In genomic region chr7:19686927-19687583, GRCm38 (mm10) we compare ENCODE assay signal across 23 mouse cellular contexts. TPM values are rescaled to one million over a fixed set of nuclear protein-coding genes. Genes with fewer than 3 reads are reported as not detected.
DNase-seq lines count a peak whose midpoint lies in the region; ATAC-seq and TF ChIP-seq lines count a peak whose summit lies in the region.
"Not testable (repeated sequence)": the region's sequence is repeated elsewhere in the genome, so short reads cannot be mapped to it uniquely, and the experiment has no call there.
"Had no signal": no experiment of that assay in that cellular context is flagged by ENCODE, and none has a peak within 500 bp of the region (broad histone marks: within the 10 kb centered on the region; RNA-seq: fewer than 3 reads in every experiment).

No protein-coding gene starts in this region.

- peak; percentile 5; the same call in 1 of the 2 replicates for TF ChIP-seq CTCF in kidney, postnatal 0 days (IDR thresholded peaks at IDR 0.05; ENCODE audit: low read depth)
- peak; percentile 21; the same call in 1 of the 2 replicates for TF ChIP-seq CTCF in liver, postnatal 0 days (IDR thresholded peaks at IDR 0.05; ENCODE audit: low read depth)

- H3K27ac ChIP-seq in embryonic facial prominence, embryonic 12.5 days; kidney, postnatal 0 days: not testable (repeated sequence)
- peak overlapping the region; percentile 36; the same call in 1 of the 2 replicates for H3K27ac ChIP-seq in heart, embryonic 10.5 days
- peak overlapping the region; percentile 22 for H3K27ac ChIP-seq in liver, embryonic 12.5 days
- peak overlapping the region; percentile 98 for H3K27ac ChIP-seq in liver, postnatal 0 days (ENCODE audit: low read depth)

- H3K4me1 ChIP-seq in embryonic facial prominence, embryonic 12.5 days; kidney, postnatal 0 days (replicated peaks; ENCODE audit: insufficient read depth, low read length): not testable (repeated sequence)
- peaks cover 19% of the 10 kb centered on the region for H3K4me1 ChIP-seq in heart, embryonic 10.5 days
- H3K4me1 ChIP-seq in liver, embryonic 12.5 days, result peaks cover 46% of the 10 kb centered on the region
- H3K4me1 ChIP-seq in liver, postnatal 0 days (ENCODE audit: insufficient read depth), result peaks cover 35% of the 10 kb centered on the region

- not testable (repeated sequence) for H3K4me3 ChIP-seq in embryonic facial prominence, embryonic 12.5 days; heart, embryonic 10.5 days; kidney, postnatal 0 days (replicated peaks; ENCODE audit: low read depth, low read length); liver, embryonic 12.5 days; liver, postnatal 0 days (ENCODE audit: low read depth, low read length)

- TF ChIP-seq EP300 in liver, postnatal 0 days (IDR thresholded peaks at IDR 0.05; ENCODE audit: low read depth), result not testable (repeated sequence)

- ATAC-seq in embryonic facial prominence, embryonic 12.5 days (ENCODE audit: insufficient number of reproducible peaks, insufficient read depth, low FRiP score, low TSS enrichment), result 0 out of 2 replicates have a peak, but pooled peaks have one; percentile 42
- 0 out of 2 replicates have a peak, but pooled peaks have one; percentile 15 for ATAC-seq in kidney, postnatal 0 days (replicated peaks; ENCODE audit: low FRiP score, low read depth)
- peak; percentile 34; the same call in 1 of the 2 replicates for ATAC-seq in liver, embryonic 12.5 days
- ATAC-seq in liver, postnatal 0 days, result peak; percentile 72

- H3K9me3 ChIP-seq in embryonic facial prominence, embryonic 12.5 days; heart, embryonic 10.5 days; kidney, postnatal 0 days (replicated peaks; ENCODE audit: low read length); liver, embryonic 12.5 days (replicated peaks); liver, postnatal 0 days (ENCODE audit: low read length): not testable (repeated sequence)

- not testable (repeated sequence) for H3K9ac ChIP-seq in embryonic facial prominence, embryonic 12.5 days; kidney, postnatal 0 days (ENCODE audit: low read depth, low read length); liver, embryonic 12.5 days
- H3K9ac ChIP-seq in liver, postnatal 0 days (replicated peaks), result 0 out of 2 replicates have a peak overlapping the region, but pooled peaks have one; percentile 11

- not testable (repeated sequence) for H3K36me3 ChIP-seq in embryonic facial prominence, embryonic 12.5 days; heart, embryonic 10.5 days; kidney, postnatal 0 days (ENCODE audit: insufficient read depth, low read length); liver, embryonic 12.5 days; liver, postnatal 0 days (replicated peaks; ENCODE audit: insufficient read depth, low read length)

- 66% methylated on average over 8 of the region's 8 CpGs for WGBS in embryonic facial prominence, embryonic 12.5 days
- WGBS in heart, embryonic 10.5 days, result 47% methylated on average over 8 of the region's 8 CpGs
- WGBS in kidney, postnatal 0 days, result 64% methylated on average over 8 of the region's 8 CpGs
- WGBS in liver, embryonic 12.5 days (ENCODE audit: insufficient replicate concordance), result 28% methylated on average over 8 of the region's 8 CpGs
- WGBS in liver, postnatal 0 days (ENCODE audit: insufficient replicate concordance), result 29% methylated on average over 8 of the region's 8 CpGs

- H3K27me3 ChIP-seq in embryonic facial prominence, embryonic 12.5 days; heart, embryonic 10.5 days (ENCODE audit: insufficient read depth, poor library complexity, severe bottlenecking); kidney, postnatal 0 days (ENCODE audit: insufficient read depth, low read length); liver, embryonic 12.5 days (replicated peaks); liver, postnatal 0 days (ENCODE audit: insufficient read depth, low read length): not testable (repeated sequence)

- not testable (repeated sequence) for H3K4me2 ChIP-seq in embryonic facial prominence, embryonic 12.5 days (replicated peaks); kidney, postnatal 0 days (ENCODE audit: low read length); liver, embryonic 12.5 days; liver, postnatal 0 days (ENCODE audit: low read depth, low read length)

- DNase-seq in ES-CJ7 (ENCODE audit: low read depth, low spot score) (peak; percentile 86), ZHBTc4 (ENCODE audit: low read depth, low spot score) (peak; percentile 95)
- DNase-seq in heart, embryonic 10.5 days (ENCODE audit: low spot score); kidney, postnatal 0 days (ENCODE audit: low spot score); liver, postnatal 0 days: not testable (repeated sequence)

RNA-seq across cellular contexts. Expression of gene Apoc1, which starts 5.4 kb away (rescaled TPM):
- polyA plus RNA-seq in embryonic facial prominence, embryonic 12.5 days (2016; fragmentation: Nextera tagmentation; extraction: Ambion mirVana), result 6.1 and 6.4 TPM in 2 replicates
- 5.4 and 19.9 TPM in 2 replicates for polyA plus RNA-seq in heart, embryonic 10.5 days (2016; fragmentation: Nextera tagmentation; extraction: Ambion mirVana)
- polyA plus RNA-seq in kidney, postnatal 0 days (2015; fragmentation: Nextera tagmentation; extraction: Ambion mirVana), result 37.1 and 48.4 TPM in 2 replicates
- 190 and 197 TPM in 2 replicates for polyA plus RNA-seq in liver, embryonic 12.5 days (2016; fragmentation: Nextera tagmentation; extraction: Ambion mirVana)
- polyA plus RNA-seq in liver, postnatal 0 days (2015; fragmentation: Nextera tagmentation; extraction: Ambion mirVana), result 5,234 and 5,457 TPM in 2 replicates
- polyA plus RNA-seq: activated CD4-positive, CD25-positive, alpha-beta regulatory T cell, adult 4 months; small intestine, adult 2 months had no signal

RNA-seq across cellular contexts. Expression of gene Apoc4, which starts 5.8 kb away (rescaled TPM):
- polyA plus RNA-seq in embryonic facial prominence, embryonic 12.5 days (2016; fragmentation: Nextera tagmentation; extraction: Ambion mirVana), result not detected in 2 replicates
- 0.65 TPM in 1 of 2 replicates, not detected in the other for polyA plus RNA-seq in heart, embryonic 10.5 days (2016; fragmentation: Nextera tagmentation; extraction: Ambion mirVana)
- 0.26 and 0.60 TPM in 2 replicates for polyA plus RNA-seq in kidney, postnatal 0 days (2015; fragmentation: Nextera tagmentation; extraction: Ambion mirVana)
- polyA plus RNA-seq in liver, embryonic 12.5 days (2016; fragmentation: Nextera tagmentation; extraction: Ambion mirVana), result 15.4 and 18.1 TPM in 2 replicates
- 2,808 and 2,914 TPM in 2 replicates for polyA plus RNA-seq in liver, postnatal 0 days (2015; fragmentation: Nextera tagmentation; extraction: Ambion mirVana)
- polyA plus RNA-seq: brain, embryonic 14.5 days; hindbrain, embryonic 11.5 days; hindbrain, embryonic 16.5 days; intestine, embryonic 14.5 days; limb, embryonic 12.5 days; midbrain, embryonic 15.5 days had no signal

RNA-seq across cellular contexts. Expression of gene Gm44805, which starts 5.8 kb away (rescaled TPM):
- not detected in 2 replicates for polyA plus RNA-seq in embryonic facial prominence, embryonic 12.5 days (2016; fragmentation: Nextera tagmentation; extraction: Ambion mirVana)
- 0.46 TPM in 1 of 2 replicates, not detected in the other for polyA plus RNA-seq in heart, embryonic 10.5 days (2016; fragmentation: Nextera tagmentation; extraction: Ambion mirVana)
- 0.79 TPM in 1 of 2 replicates, not detected in the other for polyA plus RNA-seq in kidney, postnatal 0 days (2015; fragmentation: Nextera tagmentation; extraction: Ambion mirVana)
- 2.7 and 4.9 TPM in 2 replicates for polyA plus RNA-seq in liver, embryonic 12.5 days (2016; fragmentation: Nextera tagmentation; extraction: Ambion mirVana)
- 187 and 234 TPM in 2 replicates for polyA plus RNA-seq in liver, postnatal 0 days (2015; fragmentation: Nextera tagmentation; extraction: Ambion mirVana)
- polyA plus RNA-seq: activated CD4-positive, CD25-positive, alpha-beta regulatory T cell, adult 4 months; brain, embryonic 14.5 days; embryonic facial prominence, embryonic 15.5 days; forebrain, embryonic 13.5 days; G1E; hindbrain, embryonic 11.5 days; hindbrain, embryonic 16.5 days; intestine, embryonic 14.5 days; limb, embryonic 12.5 days; lung, adult 2 months; midbrain, embryonic 15.5 days; neural tube, embryonic 15.5 days; Patski; stomach, embryonic 14.5 days; urinary bladder, adult 2 months had no signal

RNA-seq across cellular contexts. Expression of gene Apoc2, which starts 9.3 kb away (rescaled TPM):
- polyA plus RNA-seq in embryonic facial prominence, embryonic 12.5 days (2016; fragmentation: Nextera tagmentation; extraction: Ambion mirVana), result 0.74 and 0.83 TPM in 2 replicates
- polyA plus RNA-seq in heart, embryonic 10.5 days (2016; fragmentation: Nextera tagmentation; extraction: Ambion mirVana), result 10.8 TPM in 1 of 2 replicates, not detected in the other
- polyA plus RNA-seq in kidney, postnatal 0 days (2015; fragmentation: Nextera tagmentation; extraction: Ambion mirVana), result 1.8 and 2.4 TPM in 2 replicates
- 389 and 406 TPM in 2 replicates for polyA plus RNA-seq in liver, embryonic 12.5 days (2016; fragmentation: Nextera tagmentation; extraction: Ambion mirVana)
- 2,864 and 3,070 TPM in 2 replicates for polyA plus RNA-seq in liver, postnatal 0 days (2015; fragmentation: Nextera tagmentation; extraction: Ambion mirVana)
- polyA plus RNA-seq: activated CD4-positive, CD25-positive, alpha-beta regulatory T cell, adult 4 months; forebrain, embryonic 13.5 days; G1E; hindbrain, embryonic 11.5 days; hindbrain, embryonic 16.5 days; limb, embryonic 12.5 days; midbrain, embryonic 15.5 days; Patski had no signal

RNA-seq across cellular contexts. Expression of gene Apoe, which starts 11.9 kb away (rescaled TPM):
- 200 and 220 TPM in 2 replicates for polyA plus RNA-seq in embryonic facial prominence, embryonic 12.5 days (2016; fragmentation: Nextera tagmentation; extraction: Ambion mirVana)
- 326 and 523 TPM in 2 replicates for polyA plus RNA-seq in heart, embryonic 10.5 days (2016; fragmentation: Nextera tagmentation; extraction: Ambion mirVana)
- polyA plus RNA-seq in kidney, postnatal 0 days (2015; fragmentation: Nextera tagmentation; extraction: Ambion mirVana), result 511 and 585 TPM in 2 replicates
- 1,254 and 1,289 TPM in 2 replicates for polyA plus RNA-seq in liver, embryonic 12.5 days (2016; fragmentation: Nextera tagmentation; extraction: Ambion mirVana)
- 20,006 and 20,209 TPM in 2 replicates for polyA plus RNA-seq in liver, postnatal 0 days (2015; fragmentation: Nextera tagmentation; extraction: Ambion mirVana)

Comparison
In these comparisons a context has a peak if more than half of its experiments do, and no peak if none do; other contexts are left out.
1. RNA of gene Apoc1, which starts 5.4 kb away (polyA plus RNA-seq): 5,234 to 5,457 TPM in liver, postnatal 0 days; 190 to 197 TPM in liver, embryonic 12.5 days, 37.1 to 48.4 TPM in kidney, postnatal 0 days, 5.4 to 19.9 TPM in heart, embryonic 10.5 days and 6.1 to 6.4 TPM in embryonic facial prominence, embryonic 12.5 days; every median in the first group is over 10 times any median in the second.
2. RNA of gene Apoc4, which starts 5.8 kb away (polyA plus RNA-seq): 2,808 to 2,914 TPM in liver, postnatal 0 days; 15.4 to 18.1 TPM in liver, embryonic 12.5 days, 0.65 TPM in heart, embryonic 10.5 days, 0.26 to 0.60 TPM in kidney, postnatal 0 days and not detected in embryonic facial prominence, embryonic 12.5 days; every median in the first group is over 100 times any median in the second.
3. RNA of gene Gm44805, which starts 5.8 kb away (polyA plus RNA-seq): 187 to 234 TPM in liver, postnatal 0 days; 2.7 to 4.9 TPM in liver, embryonic 12.5 days, 0.79 TPM in kidney, postnatal 0 days, not detected in embryonic facial prominence, embryonic 12.5 days and 0.46 TPM in heart, embryonic 10.5 days; every median in the first group is over 10 times any median in the second.
4. ATAC-seq: peak in every context shown above with its lines; median percentile 72 in liver, postnatal 0 days; 42 in embryonic facial prominence, embryonic 12.5 days; 34 in liver, embryonic 12.5 days; 15 in kidney, postnatal 0 days.